Mouse (Mus musculus) megakaryocyte progenitor cell, adult 5-6 weeks (primary cell): ENCODE measurements around the gene Amd1. TPM values are rescaled to one million over a fixed set of nuclear protein-coding genes. Genes with fewer than 3 reads are reported as not detected.

Experiments used
- ATAC-seq: replicated peaks from 2 replicates; pipeline ENCODE4 v1.8.0; 2016; ENCODE audit warnings: mild to moderate bottlenecking, moderate TSS enrichment, inconsistent platforms; ENCODE audit not compliant: poor library complexity
- total RNA-seq, 2 experiments: library from RNA; stranded (forward) in 1 of 2; stranded (reverse) in 1 of 2; fragments of 157-497, 149-512 nt in 1 of 2; fragments of 200-1000 nt in 1 of 2; gene quantifications; 2 replicates each; pipeline versions ENCODE4 v1.2.3 to v1.2.4; 2015 to 2017

Gene Amd1
- 153 and 160 TPM in 2 replicates for total RNA-seq (2015)
- 170 and 202 TPM in 2 replicates for total RNA-seq (2017)

DNA sequence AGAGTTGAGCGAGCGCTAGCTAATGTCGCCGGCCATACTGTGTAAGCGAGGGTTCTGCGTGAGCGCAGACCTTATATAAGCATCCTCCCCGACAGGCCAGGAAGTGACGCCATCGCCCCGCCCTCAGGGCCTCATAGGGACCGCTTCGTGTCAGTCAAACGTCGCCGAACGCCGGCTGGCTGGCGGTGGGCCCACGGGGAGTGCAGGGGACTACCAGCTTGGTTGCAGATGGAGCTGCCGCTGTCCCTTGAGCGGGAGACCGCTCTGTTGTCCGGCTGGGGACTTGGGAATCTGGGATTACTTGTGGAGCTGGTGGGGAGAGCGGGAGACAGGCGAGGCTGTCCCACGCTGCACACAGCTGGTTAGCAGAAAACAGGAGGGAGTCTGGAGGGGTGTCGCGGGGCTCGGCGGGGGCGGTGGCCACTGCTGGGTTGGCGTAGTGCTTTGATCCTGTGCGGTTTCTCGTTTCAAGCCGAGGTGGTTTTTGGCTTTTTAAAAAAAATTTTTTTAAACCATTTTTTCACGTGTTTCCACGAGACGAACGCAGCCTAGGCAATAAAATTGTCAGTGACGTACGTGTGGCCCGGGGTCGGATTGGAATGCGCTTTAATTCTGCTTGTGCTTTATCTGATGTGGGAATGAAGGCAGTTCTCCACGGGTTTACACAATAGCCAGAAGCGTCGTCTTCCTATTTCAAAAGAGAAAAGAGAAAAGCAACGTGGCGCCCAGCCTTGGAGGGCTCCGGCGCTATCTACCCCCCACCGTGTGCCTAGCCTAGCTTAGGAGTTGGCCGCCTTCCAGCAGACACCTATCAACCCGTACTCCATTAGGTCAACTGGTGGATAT, at the start of gene Amd1:
Amd1 (minus strand) TSS at position 47 of the 846 bp plus-strand sequence.
- ATAC-seq: peak; percentile 89

- no peak for ATAC-seq
Measured at GRCm38 (mm10) chr10:40351156-40351555, 49.2 kb upstream of the Amd1 start.

DNA sequence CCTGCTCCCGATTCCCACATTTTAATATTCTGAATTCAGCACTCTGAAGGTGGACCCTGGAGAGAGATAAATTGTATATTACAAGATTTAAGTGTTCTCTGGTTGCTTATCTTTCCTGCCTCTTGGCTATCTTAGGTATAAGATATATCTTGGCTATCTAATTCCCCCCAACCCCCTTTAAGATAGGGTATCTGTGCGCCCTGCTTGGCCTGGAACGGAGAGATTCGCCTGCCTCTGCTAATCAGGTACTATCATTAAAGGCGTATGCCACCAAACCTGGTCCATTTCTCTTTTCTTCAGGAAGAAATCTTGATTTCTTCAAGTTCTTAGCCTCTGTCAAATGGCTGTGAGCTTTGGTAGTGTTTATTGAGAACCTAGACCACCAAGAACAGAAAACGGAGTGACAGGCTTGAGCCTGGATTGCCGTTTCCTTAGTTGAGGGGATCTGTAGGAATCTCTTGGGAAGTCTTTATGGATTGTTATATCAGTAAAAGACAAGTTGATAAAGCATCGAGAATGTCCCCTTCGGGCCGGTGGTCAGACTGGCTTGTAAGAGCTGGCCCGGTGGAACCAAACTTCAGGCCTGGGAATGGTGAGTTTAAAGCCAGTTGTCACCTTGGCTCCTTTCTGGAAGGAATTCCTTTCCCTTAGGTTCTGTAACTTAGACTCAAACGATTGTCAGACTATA, 48.4 kb upstream of the Amd1 start:
- ATAC-seq: no peak

DNA sequence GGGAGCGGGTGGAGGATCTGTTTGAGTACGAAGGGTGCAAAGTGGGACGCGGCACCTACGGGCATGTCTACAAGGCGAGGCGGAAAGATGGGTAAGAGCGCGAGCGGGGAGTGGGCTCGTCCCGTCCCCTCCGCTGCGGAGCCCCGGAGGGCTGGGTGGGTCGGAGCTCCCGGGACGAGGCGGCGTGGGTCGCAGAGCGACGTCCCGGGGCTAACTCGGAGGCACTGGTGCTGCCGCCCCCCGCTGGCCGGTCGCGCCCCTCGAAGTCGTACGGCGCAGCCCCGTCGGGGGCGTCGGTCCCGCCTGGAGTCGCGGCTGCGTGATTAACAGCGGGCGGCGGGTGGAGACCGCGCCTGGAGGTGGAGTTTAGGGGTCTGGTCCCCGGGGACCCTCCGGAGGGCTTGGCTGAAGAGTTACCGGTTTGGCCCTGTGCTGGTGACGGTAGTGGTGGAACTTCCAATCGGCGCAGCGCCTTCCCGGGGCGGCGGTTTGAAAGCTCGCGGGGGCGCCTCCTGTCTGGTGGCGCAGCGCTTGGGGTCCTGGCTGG, 47.7 kb upstream of the Amd1 start:
- peak; percentile 7 for ATAC-seq

DNA sequence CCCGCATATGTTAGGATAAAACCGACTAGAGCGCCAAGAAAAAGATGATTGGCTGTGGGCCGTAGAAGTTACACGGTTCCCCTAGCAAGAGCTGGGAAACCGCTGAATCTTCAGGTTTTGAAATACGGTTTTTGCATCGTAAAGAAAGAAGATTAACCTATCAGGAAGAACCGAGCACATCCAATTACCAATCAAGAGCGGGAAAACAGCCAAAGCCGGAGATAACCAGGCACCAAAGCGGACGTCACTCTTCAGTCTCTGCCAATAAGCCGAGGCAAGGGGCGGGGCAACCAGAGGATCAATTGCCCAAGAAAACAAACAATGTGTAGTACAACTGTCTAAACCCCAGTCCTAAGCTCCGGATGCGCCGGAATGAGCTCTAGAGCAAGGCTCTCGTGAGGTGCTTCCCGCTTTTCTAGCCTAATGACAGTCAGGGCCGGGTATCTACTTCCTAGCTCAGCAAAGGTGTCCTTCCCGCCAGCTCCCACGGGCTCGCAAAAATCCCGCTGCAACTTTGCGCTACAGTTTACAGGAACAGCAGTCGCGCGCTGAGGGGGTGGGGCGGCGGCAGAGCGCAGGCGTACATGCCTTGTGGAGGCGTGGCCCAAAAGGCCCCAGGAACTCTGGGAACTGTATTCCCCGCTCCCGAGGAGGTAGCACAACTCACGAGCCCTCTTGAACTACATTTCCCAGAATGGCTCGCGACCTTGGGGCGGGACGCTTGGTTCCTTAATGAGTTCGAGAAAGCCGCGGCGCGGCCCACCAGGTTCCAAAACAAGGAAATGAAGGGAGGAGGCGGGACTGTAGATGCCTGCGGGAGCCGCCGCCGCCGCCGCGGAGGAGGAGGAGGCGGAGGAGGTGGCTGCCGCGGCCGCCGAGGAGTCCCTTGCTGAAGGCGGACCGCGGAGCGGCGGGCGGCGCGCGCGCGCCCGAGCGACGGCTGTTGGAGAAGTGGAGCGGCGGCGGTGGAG, 46.9 kb upstream of the Amd1 start:
- peak; percentile 78 for ATAC-seq

- ATAC-seq: no peak
Measured at GRCm38 (mm10) chr10:40347461-40347954, 45.5 kb upstream of the Amd1 start.

- ATAC-seq: no peak
Measured at GRCm38 (mm10) chr10:40346776-40347403, 44.9 kb upstream of the Amd1 start.

DNA sequence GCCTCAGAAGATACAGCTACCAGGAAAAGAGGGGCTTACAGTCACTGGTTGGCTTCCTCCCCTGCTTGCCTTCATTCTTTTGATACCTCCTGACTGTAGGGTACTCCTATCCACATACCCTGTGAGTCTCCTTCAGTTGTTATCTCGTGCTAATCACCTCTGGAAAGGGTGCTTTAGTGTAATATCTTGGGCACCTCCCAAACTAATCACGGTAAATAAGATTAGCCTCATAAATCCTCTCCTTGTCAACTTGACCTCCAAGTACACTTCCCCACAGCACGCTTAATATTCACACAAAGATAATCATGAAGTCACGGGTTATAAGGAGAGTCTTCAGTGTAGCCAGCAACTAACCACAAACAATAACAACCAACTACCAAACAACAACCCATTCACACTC, 40.0 kb upstream of the Amd1 start:
- ATAC-seq: no peak

- no peak for ATAC-seq
Measured at GRCm38 (mm10) chr10:40339351-40339964, 37.5 kb upstream of the Amd1 start, which contains the start of gene Cdk19. TSS of gene Cdk19 (plus strand) at chr10:40339564.

DNA sequence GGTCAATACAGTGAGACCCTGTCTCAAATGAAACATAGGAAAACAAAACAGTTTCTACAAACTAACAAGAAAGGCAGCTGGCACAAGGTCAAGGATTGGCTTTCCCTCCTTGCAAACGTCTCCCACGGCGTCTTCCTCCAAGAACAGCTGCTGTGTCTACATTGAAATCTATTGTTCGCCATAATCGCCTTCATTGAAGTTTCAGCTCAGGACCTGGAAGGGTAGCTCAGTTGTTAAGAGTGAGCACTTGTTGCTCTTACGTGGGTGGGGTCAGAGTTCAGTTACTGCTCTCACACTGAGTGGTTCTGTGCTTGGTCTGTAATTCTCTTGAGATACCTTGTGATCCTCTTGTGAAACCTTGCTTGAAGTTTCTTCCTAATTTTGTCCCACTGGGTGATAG, 30.9 kb upstream of the Amd1 start:
- no peak for ATAC-seq

- ATAC-seq: no peak
Measured at GRCm38 (mm10) chr10:40330262-40330661, 28.3 kb upstream of the Amd1 start.

GRCm38 (mm10) chr10:40328004-40328551, 26.1 kb upstream of the Amd1 start:
- peak; percentile 94 for ATAC-seq

GRCm38 (mm10) chr10:40320306-40320705, 18.3 kb upstream of the Amd1 start:
- no peak for ATAC-seq

GRCm38 (mm10) chr10:40316841-40317585, 15.0 kb upstream of the Amd1 start:
- peak; percentile 60 for ATAC-seq

DNA sequence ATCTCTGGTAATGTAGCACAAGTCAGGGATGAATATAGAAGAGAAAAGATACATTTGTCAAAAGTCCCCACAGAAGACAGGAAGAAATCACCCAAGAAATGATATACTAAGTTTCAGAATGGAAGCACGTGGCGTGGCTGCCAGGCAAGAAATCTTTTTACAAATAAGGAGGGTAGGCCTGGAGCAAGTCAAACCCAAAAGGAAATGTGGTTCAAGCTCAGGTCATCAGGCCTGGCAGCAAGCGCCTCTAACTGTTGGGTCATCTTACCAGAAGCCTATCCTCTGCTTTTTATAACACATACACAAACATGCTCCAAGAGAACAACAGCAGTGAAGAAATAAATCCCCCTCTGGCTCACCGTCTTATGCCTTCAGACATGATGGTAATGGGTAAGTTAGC, 10.8 kb upstream of the Amd1 start:
- no peak for ATAC-seq

- ATAC-seq: peak; percentile 98
Measured at GRCm38 (mm10) chr10:40309884-40310635, 8.1 kb upstream of the Amd1 start.

GRCm38 (mm10) chr10:40307826-40308583, 6.0 kb upstream of the Amd1 start:
- ATAC-seq: no peak
